In the genomic region with DNA sequence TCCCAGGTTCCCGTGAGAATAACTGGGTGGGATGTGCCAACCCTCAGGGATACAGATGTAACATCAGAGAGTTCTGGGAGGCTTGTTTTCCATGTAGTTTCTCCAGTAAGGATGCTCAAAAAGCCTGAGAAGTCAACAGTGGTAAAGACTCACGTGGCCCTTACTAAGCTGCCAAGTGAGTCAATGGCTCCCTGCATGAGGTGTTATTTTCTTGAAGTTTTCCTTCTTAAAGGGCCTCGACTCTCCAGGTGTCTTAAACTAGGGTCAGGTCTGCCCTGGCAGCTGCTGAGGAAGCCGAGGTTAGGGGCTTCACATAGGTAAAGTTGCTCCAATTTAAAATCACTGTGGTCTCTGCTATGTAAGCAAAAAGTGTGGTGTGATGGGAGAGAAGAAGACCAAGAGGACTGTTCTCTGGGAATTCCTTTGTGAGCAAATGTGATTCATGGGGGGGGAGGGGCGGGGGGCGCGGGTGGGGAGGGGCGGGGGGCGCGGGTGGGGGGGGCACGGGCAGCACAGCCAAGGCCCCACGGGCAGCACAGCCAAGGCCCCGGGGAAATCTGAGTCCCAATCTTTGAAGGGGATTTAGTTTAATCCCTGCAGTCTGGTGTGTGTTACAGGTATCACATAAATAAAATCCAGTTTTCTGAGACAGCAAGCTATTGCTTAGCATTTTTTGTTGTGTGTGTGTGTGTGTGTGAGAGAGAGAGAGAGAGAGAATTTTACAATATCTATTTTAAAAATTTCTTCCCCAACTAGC, we compare ENCODE assay signal across 21 mouse cellular contexts.
DNase-seq lines count a peak whose midpoint lies in the region; ATAC-seq lines count a peak whose summit lies in the region.
"Had no signal": no experiment of that assay in that cellular context is flagged by ENCODE, and none has a peak within 500 bp of the region (broad histone marks: within the 10 kb centered on the region; RNA-seq: fewer than 3 reads in every experiment).

No protein-coding gene starts in this region.

- H3K4me3 ChIP-seq in forebrain, embryonic 11.5 days (ENCODE audit: low read depth, low read length), result no peak overlapping the region
- no peak overlapping the region for H3K4me3 ChIP-seq in forebrain, embryonic 15.5 days
- no peak overlapping the region for H3K4me3 ChIP-seq in embryonic facial prominence, embryonic 13.5 days
- no peak overlapping the region for H3K4me3 ChIP-seq in limb, embryonic 11.5 days (ENCODE audit: low read depth, low read length)
- H3K4me3 ChIP-seq in kidney, embryonic 16.5 days (ENCODE audit: low read length), result no peak overlapping the region
- H3K4me3 ChIP-seq: forebrain, embryonic 13.5 days; heart, embryonic 13.5 days; hindbrain, embryonic 10.5 days; lung, embryonic 15.5 days; midbrain, embryonic 10.5 days; midbrain, embryonic 15.5 days; neural tube, embryonic 15.5 days had no signal

- no peaks in the 10 kb centered on the region for H3K27me3 ChIP-seq in forebrain, embryonic 11.5 days (ENCODE audit: control insufficient read depth, insufficient read depth, low read length)
- H3K27me3 ChIP-seq in forebrain, embryonic 15.5 days, result no peaks in the 10 kb centered on the region
- no peaks in the 10 kb centered on the region for H3K27me3 ChIP-seq in embryonic facial prominence, embryonic 13.5 days
- no peaks in the 10 kb centered on the region for H3K27me3 ChIP-seq in limb, embryonic 11.5 days (ENCODE audit: control insufficient read depth, insufficient read depth, low read length)
- H3K27me3 ChIP-seq in kidney, embryonic 16.5 days (ENCODE audit: insufficient read depth, low read length), result no peaks in the 10 kb centered on the region
- H3K27me3 ChIP-seq: CH12.LX; forebrain, embryonic 13.5 days; midbrain, embryonic 15.5 days; neural tube, embryonic 15.5 days had no signal

- H3K9ac ChIP-seq in forebrain, embryonic 11.5 days (ENCODE audit: low read length), result no peak overlapping the region
- H3K9ac ChIP-seq in forebrain, embryonic 15.5 days (replicated peaks), result no peak overlapping the region
- H3K9ac ChIP-seq in embryonic facial prominence, embryonic 13.5 days, result no peak overlapping the region
- H3K9ac ChIP-seq in limb, embryonic 11.5 days (ENCODE audit: low read length), result no peak overlapping the region
- no peak overlapping the region for H3K9ac ChIP-seq in kidney, embryonic 16.5 days (replicated peaks; ENCODE audit: low read length)
- H3K9ac ChIP-seq: forebrain, embryonic 13.5 days; heart, embryonic 13.5 days; lung, embryonic 15.5 days; midbrain, embryonic 15.5 days; neural tube, embryonic 15.5 days had no signal

- no peaks in the 10 kb centered on the region for H3K36me3 ChIP-seq in forebrain, embryonic 11.5 days (ENCODE audit: control insufficient read depth, insufficient read depth, low read length)
- H3K36me3 ChIP-seq in forebrain, embryonic 15.5 days, result no peaks in the 10 kb centered on the region
- no peaks in the 10 kb centered on the region for H3K36me3 ChIP-seq in embryonic facial prominence, embryonic 13.5 days
- H3K36me3 ChIP-seq in limb, embryonic 11.5 days (ENCODE audit: control insufficient read depth, insufficient read depth, low read length), result no peaks in the 10 kb centered on the region
- H3K36me3 ChIP-seq in kidney, embryonic 16.5 days (ENCODE audit: insufficient read depth, low read length), result no peaks in the 10 kb centered on the region
- H3K36me3 ChIP-seq: heart, embryonic 13.5 days; hindbrain, embryonic 10.5 days; lung, embryonic 15.5 days; midbrain, embryonic 10.5 days; midbrain, embryonic 15.5 days; neural tube, embryonic 15.5 days had no signal

- H3K27ac ChIP-seq in forebrain, embryonic 11.5 days (ENCODE audit: low read depth, low read length), result no peak overlapping the region
- no peak overlapping the region for H3K27ac ChIP-seq in forebrain, embryonic 15.5 days (replicated peaks)
- peak overlapping the region; percentile 83 for H3K27ac ChIP-seq in embryonic facial prominence, embryonic 13.5 days
- peak overlapping the region; percentile 38 for H3K27ac ChIP-seq in limb, embryonic 11.5 days (replicated peaks; ENCODE audit: low read depth, low read length)
- no peak overlapping the region for H3K27ac ChIP-seq in kidney, embryonic 16.5 days (ENCODE audit: low read length)
- H3K27ac ChIP-seq: forebrain, embryonic 13.5 days; heart, embryonic 13.5 days; hindbrain, embryonic 10.5 days; lung, embryonic 15.5 days; midbrain, embryonic 10.5 days; midbrain, embryonic 15.5 days; neural tube, embryonic 15.5 days had no signal

- 78% methylated on average over 13 of the region's 13 CpGs for WGBS in forebrain, embryonic 11.5 days
- WGBS in forebrain, embryonic 15.5 days, result 74% methylated on average over 11 of the region's 13 CpGs
- 27% methylated on average over 13 of the region's 13 CpGs for WGBS in embryonic facial prominence, embryonic 13.5 days
- 29% methylated on average over 13 of the region's 13 CpGs for WGBS in limb, embryonic 11.5 days
- 65% methylated on average over 6 of the region's 13 CpGs for WGBS in kidney, embryonic 16.5 days

- no peaks in the 10 kb centered on the region for H3K9me3 ChIP-seq in forebrain, embryonic 11.5 days (ENCODE audit: control insufficient read depth, low read length)
- no peaks in the 10 kb centered on the region for H3K9me3 ChIP-seq in forebrain, embryonic 15.5 days
- H3K9me3 ChIP-seq in embryonic facial prominence, embryonic 13.5 days, result no peaks in the 10 kb centered on the region
- H3K9me3 ChIP-seq in limb, embryonic 11.5 days (ENCODE audit: control insufficient read depth, low read length), result no peaks in the 10 kb centered on the region
- no peaks in the 10 kb centered on the region for H3K9me3 ChIP-seq in kidney, embryonic 16.5 days (ENCODE audit: low read length)
- H3K9me3 ChIP-seq: forebrain, embryonic 13.5 days; heart, embryonic 13.5 days; hindbrain, embryonic 10.5 days; lung, embryonic 15.5 days; midbrain, embryonic 10.5 days; midbrain, embryonic 15.5 days; neural tube, embryonic 15.5 days had no signal

- H3K4me2 ChIP-seq in forebrain, embryonic 11.5 days (ENCODE audit: low read depth, low read length, severe bottlenecking), result no peak overlapping the region
- H3K4me2 ChIP-seq in forebrain, embryonic 15.5 days (replicated peaks), result no peak overlapping the region
- no peak overlapping the region for H3K4me2 ChIP-seq in embryonic facial prominence, embryonic 13.5 days
- no peak overlapping the region for H3K4me2 ChIP-seq in limb, embryonic 11.5 days (ENCODE audit: low read depth, severe bottlenecking)
- H3K4me2 ChIP-seq in kidney, embryonic 16.5 days (replicated peaks; ENCODE audit: low read depth, low read length), result no peak overlapping the region
- H3K4me2 ChIP-seq: forebrain, embryonic 13.5 days; heart, embryonic 13.5 days; liver, embryonic 11.5 days; lung, embryonic 15.5 days; midbrain, embryonic 15.5 days; neural tube, embryonic 15.5 days had no signal

- peak; percentile 30 for DNase-seq in forebrain, embryonic 11.5 days (ENCODE audit: low spot score)
- DNase-seq in NIH3T3 (ENCODE audit: low read depth), result peak; percentile 77
- no peak for DNase-seq in limb, embryonic 11.5 days (ENCODE audit: low spot score)
- DNase-seq in spleen, postnatal 10 days (ENCODE audit: low spot score in 2 of 2), result no peak
- no peak for DNase-seq in cerebellum, postnatal 36 days
- DNase-seq: embryo, embryonic 11 days; kidney, adult 8-10 months; layer of hippocampus, adult 9-11 months had no signal

- ATAC-seq in forebrain, embryonic 11.5 days (replicated peaks; ENCODE audit: low FRiP score), result no peak
- no peak for ATAC-seq in forebrain, embryonic 15.5 days (replicated peaks)
- ATAC-seq in embryonic facial prominence, embryonic 13.5 days (ENCODE audit: insufficient number of reproducible peaks, insufficient read depth, low FRiP score, low TSS enrichment, low read depth), result no peak
- no peak for ATAC-seq in limb, embryonic 11.5 days (ENCODE audit: insufficient number of reproducible peaks, low FRiP score, low TSS enrichment, low read depth)
- no peak for ATAC-seq in kidney, embryonic 16.5 days (ENCODE audit: low FRiP score, low TSS enrichment)
- ATAC-seq: forebrain, embryonic 13.5 days; hindbrain, embryonic 16.5 days; midbrain, embryonic 15.5 days had no signal

- H3K4me1 ChIP-seq in forebrain, embryonic 11.5 days (replicated peaks; ENCODE audit: control insufficient read depth, insufficient read depth, low read length), result no peaks in the 10 kb centered on the region
- H3K4me1 ChIP-seq in forebrain, embryonic 15.5 days, result peaks cover 13% of the 10 kb centered on the region
- H3K4me1 ChIP-seq in embryonic facial prominence, embryonic 13.5 days, result peaks cover 51% of the 10 kb centered on the region
- peaks cover 32% of the 10 kb centered on the region for H3K4me1 ChIP-seq in limb, embryonic 11.5 days (ENCODE audit: control insufficient read depth, insufficient read depth, low read length)
- H3K4me1 ChIP-seq in kidney, embryonic 16.5 days (ENCODE audit: insufficient read depth, low read length), result no peaks in the 10 kb centered on the region
- H3K4me1 ChIP-seq: midbrain, embryonic 15.5 days; neural tube, embryonic 15.5 days had no signal

Comparison
In these comparisons a context has a peak if more than half of its experiments do, and no peak if none do; other contexts are left out.
1. DNase-seq: peak in forebrain, embryonic 11.5 days (single experiment) and NIH3T3 (single experiment); none in limb, embryonic 11.5 days (single experiment), spleen, postnatal 10 days (0 of 2) and cerebellum, postnatal 36 days (0 of 2).
2. H3K27ac ChIP-seq: peak in embryonic facial prominence, embryonic 13.5 days (single experiment) and limb, embryonic 11.5 days (single experiment); none in forebrain, embryonic 11.5 days (single experiment), forebrain, embryonic 15.5 days (single experiment) and kidney, embryonic 16.5 days (single experiment).